Mouse (Mus musculus): Measurements from ENCODE around the gene Acr. TPM values are rescaled to one million over a fixed set of nuclear protein-coding genes. Genes with fewer than 3 reads are reported as not detected.

Gene Acr
- polyA plus RNA-seq, 1 experiment from 2014 or later: not detected

- CTCF ChIA-PET: interaction anchor here (1.0 to 1.1 kb wide), 2 partner anchors 23 to 77 kb away, joined by 3 read pairs; no protein-coding TSS in a partner anchor
- DNase-seq (ENCODE audit: low read depth, low spot score): no peak
- in situ Hi-C loops (cut with MboI; ENCODE audit: low pct_unique_long_range_greater_than_20kb): no loop called here
- POLR2A ChIA-PET: no interaction called here
- peaks cover 51% of the 10 kb centered on the region for H3K27me3 ChIP-seq
- TF ChIP-seq CTCF (IDR thresholded peaks at IDR 0.05): no peak
- peak; percentile 21 for ATAC-seq
Observed at GRCm38 (mm10) chr15:89548837-89549236, 19.3 kb upstream of the Acr start.

GRCm38 (mm10) chr15:89550506-89550905 lies 17.6 kb upstream of the Acr start:
- peaks cover 47% of the 10 kb centered on the region for H3K27me3 ChIP-seq
- DNase-seq (ENCODE audit: low read depth, low spot score) (no peak), ATAC-seq (no peak)
- ChIA-PET POLR2A (no interaction called here), CTCF (no interaction called here)
- in situ Hi-C loops (cut with MboI; ENCODE audit: low pct_unique_long_range_greater_than_20kb): no loop called here
- no peak for TF ChIP-seq CTCF (IDR thresholded peaks at IDR 0.05)

GRCm38 (mm10) chr15:89551733-89552132 lies 16.4 kb upstream of the Acr start:
- in situ Hi-C loops (cut with MboI; ENCODE audit: low pct_unique_long_range_greater_than_20kb): no loop called here
- no peak for TF ChIP-seq CTCF (IDR thresholded peaks at IDR 0.05)
- H3K27me3 ChIP-seq: peaks cover 47% of the 10 kb centered on the region
- DNase-seq (ENCODE audit: low read depth, low spot score) (no peak), ATAC-seq (no peak)
- ChIA-PET POLR2A (no interaction called here), CTCF (no interaction called here)

GRCm38 (mm10) chr15:89555591-89555990 lies 12.5 kb upstream of the Acr start:
- ChIA-PET CTCF (no interaction called here), POLR2A (no interaction called here)
- in situ Hi-C loops (cut with MboI; ENCODE audit: low pct_unique_long_range_greater_than_20kb): no loop called here
- ATAC-seq (no peak), DNase-seq (ENCODE audit: low read depth, low spot score) (no peak)
- no peak for TF ChIP-seq CTCF (IDR thresholded peaks at IDR 0.05)
- H3K27me3 ChIP-seq: peaks cover 33% of the 10 kb centered on the region

- ATAC-seq: no peak
- DNase-seq (ENCODE audit: low read depth, low spot score): no peak
- no peak for TF ChIP-seq CTCF (IDR thresholded peaks at IDR 0.05)
- peaks cover 26% of the 10 kb centered on the region for H3K27me3 ChIP-seq
- CTCF ChIA-PET: no interaction called here
- POLR2A ChIA-PET: no interaction called here
- in situ Hi-C loops (cut with MboI; ENCODE audit: low pct_unique_long_range_greater_than_20kb): no loop called here
Observed at GRCm38 (mm10) chr15:89556401-89557178, 11.5 kb upstream of the Acr start.

- ATAC-seq (no peak), DNase-seq (ENCODE audit: low read depth, low spot score) (no peak)
- ChIA-PET CTCF (no interaction called here), POLR2A (no interaction called here)
- peaks cover 24% of the 10 kb centered on the region for H3K27me3 ChIP-seq
- TF ChIP-seq CTCF (IDR thresholded peaks at IDR 0.05): no peak
- in situ Hi-C loops (cut with MboI; ENCODE audit: low pct_unique_long_range_greater_than_20kb): no loop called here
Observed at GRCm38 (mm10) chr15:89557179-89557995, 10.7 kb upstream of the Acr start.

GRCm38 (mm10) chr15:89557996-89558390 lies 10.1 kb upstream of the Acr start:
- ATAC-seq (no peak), DNase-seq (ENCODE audit: low read depth, low spot score) (no peak)
- TF ChIP-seq CTCF (IDR thresholded peaks at IDR 0.05): no peak
- in situ Hi-C loops (cut with MboI; ENCODE audit: low pct_unique_long_range_greater_than_20kb): no loop called here
- peaks cover 24% of the 10 kb centered on the region for H3K27me3 ChIP-seq
- ChIA-PET CTCF (no interaction called here), POLR2A (no interaction called here)

GRCm38 (mm10) chr15:89559202-89559731 lies 8.9 kb upstream of the Acr start:
- peaks cover 24% of the 10 kb centered on the region for H3K27me3 ChIP-seq
- ATAC-seq: no peak
- CTCF ChIA-PET: no interaction called here

GRCm38 (mm10) chr15:89572147-89572546 lies 4.0 kb downstream of the Acr start:
- DNase-seq (ENCODE audit: low read depth, low spot score): no peak
- in situ Hi-C loops (cut with MboI; ENCODE audit: low pct_unique_long_range_greater_than_20kb): no loop called here
- CTCF ChIA-PET: interaction anchor here (1.1 kb wide), 1 partner anchor 23 kb away, joined by 3 read pairs; no protein-coding TSS in a partner anchor
- TF ChIP-seq CTCF (IDR thresholded peaks at IDR 0.05): no peak
- POLR2A ChIA-PET: no interaction called here
- H3K27me3 ChIP-seq: peaks cover 8% of the 10 kb centered on the region
- no peak for ATAC-seq

More at GRCm38 (mm10) chr15:89559202-89559731, 8.9 kb upstream of the Acr start:
- POLR2A ChIA-PET: no interaction called here
- in situ Hi-C loops (cut with MboI; ENCODE audit: low pct_unique_long_range_greater_than_20kb): no loop called here
- DNase-seq (ENCODE audit: low read depth, low spot score): no peak
- TF ChIP-seq CTCF (IDR thresholded peaks at IDR 0.05): no peak

GRCm38 (mm10) chr15:89582494-89582893 lies 14.4 kb downstream of the Acr start:
- ATAC-seq (no peak), DNase-seq (ENCODE audit: low read depth, low spot score) (no peak)
- POLR2A ChIA-PET: no interaction called here
- TF ChIP-seq CTCF (IDR thresholded peaks at IDR 0.05): no peak
- in situ Hi-C loops (cut with MboI; ENCODE audit: low pct_unique_long_range_greater_than_20kb): no loop called here
- CTCF ChIA-PET: no interaction called here
- no peaks in the 10 kb centered on the region for H3K27me3 ChIP-seq

- POLR2A ChIA-PET: no interaction called here
- TF ChIP-seq CTCF (IDR thresholded peaks at IDR 0.05): no peak
- H3K27me3 ChIP-seq: no peaks in the 10 kb centered on the region
- DNase-seq (ENCODE audit: low read depth, low spot score): no peak
- ATAC-seq: no peak
- in situ Hi-C loops (cut with MboI; ENCODE audit: low pct_unique_long_range_greater_than_20kb): no loop called here
- CTCF ChIA-PET: no interaction called here
Observed at GRCm38 (mm10) chr15:89585101-89585500, 17.0 kb downstream of the Acr start.
